Mouse (Mus musculus): ENCODE results near the gene Farp1.

- TF ChIP-seq CTCF (IDR thresholded peaks at IDR 0.05; ENCODE audit: borderline replicate concordance, insufficient read depth, low read depth, low read length) = no peak
- no peak for TF ChIP-seq POLR2A (IDR thresholded peaks at IDR 0.05; ENCODE audit: borderline replicate concordance, insufficient read depth, low read length)
Observed at GRCm38 (mm10) chr14:121210318-121210717, 175.3 kb downstream of the Farp1 start.
